Mouse (Mus musculus): Measurements from ENCODE around the gene Unc13d.

Unc13d gene

DNA sequence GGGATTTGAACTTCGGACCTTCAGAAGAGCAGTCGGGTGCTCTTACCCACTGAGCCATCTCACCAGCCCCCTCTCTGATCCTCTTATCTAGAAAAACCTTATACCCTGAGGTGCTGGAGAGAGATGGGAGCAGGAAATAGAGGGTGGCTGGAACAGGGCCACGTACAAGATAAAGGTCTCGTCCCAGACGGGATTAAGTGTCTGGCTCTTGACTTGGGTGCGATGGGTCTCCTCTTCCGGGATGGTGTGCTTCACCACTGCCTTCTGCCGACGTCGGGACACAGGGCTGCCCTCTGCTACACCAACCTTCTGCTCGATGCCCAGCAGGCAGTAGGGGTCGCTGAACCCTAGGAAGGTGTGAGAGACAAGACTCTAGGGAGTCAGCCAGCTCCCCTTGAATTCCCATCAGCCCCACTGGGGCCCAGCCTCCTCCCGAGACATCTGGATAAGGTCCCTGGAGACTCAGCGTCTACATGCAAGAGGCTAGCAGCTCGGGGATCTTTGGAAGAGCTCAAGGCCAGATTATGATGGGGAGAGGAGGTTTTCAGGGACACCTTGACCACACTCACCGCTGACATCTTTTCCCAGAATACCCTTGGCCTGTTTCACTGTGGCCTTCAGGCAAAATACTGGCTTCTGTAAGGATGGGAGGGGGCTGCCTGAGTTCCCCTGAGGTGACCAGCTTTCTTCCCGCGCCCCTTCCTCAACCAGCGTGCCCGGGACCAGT, 2.1 kb downstream of the Unc13d start:
- DNase-seq, result no peak

DNA sequence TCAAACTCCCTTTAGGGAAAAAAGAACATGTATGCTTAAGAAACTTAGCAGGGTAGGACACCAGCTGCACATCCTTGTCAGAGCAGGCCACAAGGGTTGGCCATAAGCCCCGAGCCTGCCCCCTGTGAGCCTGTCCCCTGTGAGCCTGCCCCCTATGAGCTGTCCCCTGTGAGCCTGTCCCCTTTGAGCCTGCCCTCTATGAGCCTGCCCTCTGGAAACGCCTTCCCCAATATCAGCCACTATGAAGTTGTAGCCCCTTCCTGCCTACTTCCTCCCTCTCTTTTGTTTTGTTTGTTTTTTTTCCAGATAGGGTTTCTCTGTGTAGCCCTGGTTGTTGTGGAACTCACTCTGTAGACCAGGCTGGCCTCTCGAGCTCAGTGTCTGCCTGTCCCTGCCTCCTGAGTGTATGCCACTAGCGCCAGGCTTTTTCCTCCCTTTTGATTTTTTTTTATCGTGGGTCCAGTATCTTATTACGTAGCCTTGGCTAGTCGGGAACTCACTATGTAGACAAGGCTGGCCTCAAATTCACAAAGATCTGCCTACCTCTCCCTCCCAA, 3.2 kb downstream of the Unc13d start:
- DNase-seq, result no peak

DNA sequence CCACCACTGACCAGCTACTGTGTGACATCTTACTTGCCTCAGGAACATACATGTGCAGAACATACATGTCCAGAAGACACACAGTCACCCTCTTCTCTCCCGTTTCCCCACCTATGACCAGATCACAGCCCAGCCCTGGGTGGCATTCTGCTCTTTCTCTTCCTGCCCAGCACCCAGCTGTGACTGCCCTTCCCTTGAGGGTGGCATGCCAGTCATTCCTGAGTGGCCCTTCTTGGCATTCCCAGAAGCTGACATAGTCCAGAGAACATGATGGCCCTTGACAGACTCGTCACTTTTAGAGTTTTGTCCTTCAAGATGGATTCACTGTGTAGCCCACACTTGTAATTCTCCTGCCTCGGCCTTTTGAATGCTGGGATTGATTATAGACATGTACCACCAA, 5.2 kb downstream of the Unc13d start:
- no peak for DNase-seq

DNA sequence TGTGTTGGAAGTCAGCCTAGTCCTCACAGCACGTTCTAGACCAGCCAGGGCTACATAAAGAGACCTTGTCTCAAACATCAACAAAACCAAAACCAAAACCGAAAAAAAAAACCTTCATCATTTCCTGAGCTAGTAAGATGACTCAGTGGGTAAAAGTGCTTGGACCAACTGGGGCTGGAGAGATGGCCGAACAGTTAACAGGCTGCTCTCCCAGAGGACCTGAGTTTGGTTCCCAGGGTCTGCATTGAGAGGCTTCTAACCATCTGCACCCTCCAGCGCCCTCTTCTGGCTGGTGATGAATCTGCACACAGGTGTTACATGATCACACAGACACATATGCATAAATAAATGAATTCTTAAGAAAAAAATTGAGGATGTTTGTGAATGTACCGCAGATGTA, 6.3 kb downstream of the Unc13d start:
- DNase-seq, result peak; percentile 54 to 55

DNA sequence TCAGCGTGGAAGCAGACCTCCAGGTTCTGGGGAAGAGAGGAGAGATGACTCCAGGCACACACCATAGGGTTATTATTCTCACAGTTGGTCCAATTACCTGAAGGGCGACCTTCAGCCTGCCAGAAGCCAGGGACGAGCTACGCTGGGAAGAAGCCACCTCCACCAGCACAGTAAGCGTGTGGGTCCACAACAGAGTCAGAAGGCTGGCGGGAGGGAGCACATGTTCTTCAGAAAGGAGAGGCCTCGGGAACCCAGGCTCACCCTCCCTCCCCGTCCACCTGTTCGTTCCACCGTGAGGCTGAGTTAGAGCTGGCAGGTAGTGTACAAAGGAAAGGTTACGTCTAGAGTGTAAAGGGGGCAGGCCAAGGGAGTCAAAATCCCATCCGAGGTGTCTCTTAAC, 12.4 kb downstream of the Unc13d start:
- DNase-seq, result no peak

DNA sequence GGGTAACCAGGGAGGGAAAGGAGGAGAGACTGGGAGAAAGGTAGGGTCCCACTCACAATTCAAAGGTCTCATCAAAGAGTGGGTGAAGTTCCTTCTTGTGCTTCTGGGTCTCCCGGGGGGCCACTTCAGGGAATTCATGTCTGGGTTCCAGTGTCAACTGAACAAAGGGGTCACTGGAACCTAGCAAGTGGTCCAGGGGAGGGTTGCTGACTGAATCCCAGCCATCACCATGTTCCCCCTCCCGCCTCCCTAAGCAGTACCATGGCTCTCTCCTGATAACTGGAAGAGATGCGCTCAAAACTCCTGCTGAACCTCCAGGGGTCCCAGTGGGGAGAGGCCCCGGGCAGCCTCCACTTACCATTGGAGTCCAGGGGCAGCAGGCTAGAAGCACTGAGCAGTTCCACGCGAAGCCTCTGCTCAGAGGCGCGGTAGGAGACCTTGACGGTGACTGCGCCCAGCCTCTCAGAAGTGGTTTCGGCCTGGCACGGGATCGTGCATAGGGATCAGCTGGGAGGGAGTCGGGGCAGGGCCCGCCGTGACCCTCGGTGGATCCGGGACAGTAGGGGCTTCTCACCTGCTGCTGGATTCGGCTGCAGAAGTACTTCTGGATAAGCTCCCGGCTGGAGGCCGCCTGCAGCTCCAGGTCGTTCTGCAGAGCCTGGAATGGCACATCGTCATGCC, 13.4 kb downstream of the Unc13d start:
- no peak for DNase-seq

DNA sequence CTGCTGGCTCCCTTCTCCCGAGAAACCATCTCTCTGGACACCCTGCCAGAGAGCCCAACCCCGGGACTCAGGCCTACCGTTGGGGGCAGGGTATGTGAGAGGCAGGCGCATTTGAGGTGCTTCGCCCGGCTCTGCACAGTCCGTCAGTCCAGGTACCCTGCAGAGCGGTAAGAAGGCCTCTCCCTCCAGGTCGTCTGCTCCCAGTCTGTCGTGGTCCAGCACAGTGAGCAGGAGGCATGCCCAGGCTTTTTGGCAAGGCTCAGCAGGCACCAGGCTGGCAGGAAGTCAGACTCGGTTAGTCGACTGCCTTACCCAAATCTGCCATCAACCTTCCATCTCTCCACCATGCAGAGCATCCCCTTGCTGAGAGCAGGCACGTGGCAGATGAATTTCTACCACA, 14.2 kb downstream of the Unc13d start:
- DNase-seq, result no peak

DNA sequence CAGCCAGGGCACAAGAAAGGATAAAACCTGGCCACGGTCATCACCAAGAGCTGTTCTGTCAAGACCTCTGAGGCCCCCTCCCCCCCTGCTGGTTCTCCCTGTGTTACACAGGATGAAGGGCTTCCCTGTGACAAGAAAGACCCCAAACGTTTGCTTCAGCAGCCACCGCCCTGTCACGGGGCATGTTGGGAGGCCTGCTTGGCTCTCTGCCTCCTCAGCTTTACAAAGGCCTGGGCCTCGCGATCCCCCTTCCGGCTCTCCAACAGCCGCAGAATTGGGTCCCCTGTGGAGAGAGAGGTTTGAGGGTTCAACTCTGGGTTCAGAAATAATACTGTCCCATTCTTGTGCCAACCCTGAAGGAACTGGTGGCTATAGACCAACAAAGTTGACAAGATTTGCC, 15.2 kb downstream of the Unc13d start:
- no peak for DNase-seq

DNA sequence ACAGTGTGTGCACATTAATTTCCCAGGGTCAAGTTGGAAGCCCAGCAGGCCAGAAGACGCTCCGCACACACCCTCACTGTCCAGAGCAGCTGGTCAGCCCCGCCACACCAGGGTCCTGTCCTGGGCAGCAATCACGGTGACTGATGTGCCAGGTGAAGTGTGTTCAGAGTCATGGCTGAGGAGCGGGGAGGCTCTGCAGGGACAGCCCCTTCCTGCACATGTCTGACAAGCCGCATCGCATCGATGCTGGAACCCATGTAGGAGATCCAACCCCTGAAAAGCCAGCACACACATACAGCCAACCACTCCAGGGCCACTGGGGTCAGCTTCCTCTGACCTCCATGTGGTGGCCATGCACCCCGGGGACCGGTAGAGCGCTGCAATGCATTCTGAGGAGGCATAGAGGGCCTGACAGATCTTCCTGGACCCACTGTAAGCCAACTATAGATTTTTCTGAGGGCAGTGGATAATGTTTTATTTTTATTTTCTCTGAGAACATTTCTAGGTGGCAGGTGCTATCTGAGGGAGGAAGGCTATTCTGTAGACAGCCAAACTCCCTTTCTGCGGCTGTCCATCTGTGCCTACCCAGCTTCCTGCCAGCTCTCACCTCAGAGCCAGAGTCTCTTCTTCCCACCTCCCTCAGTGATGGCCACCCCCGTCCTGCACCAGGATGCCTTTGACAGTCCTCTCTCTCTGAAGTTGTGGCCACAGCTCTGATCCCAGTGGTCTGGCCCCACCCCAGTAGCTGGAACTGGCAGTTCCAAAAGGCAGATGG, 15.9 kb downstream of the Unc13d start:
- no peak for DNase-seq

DNA sequence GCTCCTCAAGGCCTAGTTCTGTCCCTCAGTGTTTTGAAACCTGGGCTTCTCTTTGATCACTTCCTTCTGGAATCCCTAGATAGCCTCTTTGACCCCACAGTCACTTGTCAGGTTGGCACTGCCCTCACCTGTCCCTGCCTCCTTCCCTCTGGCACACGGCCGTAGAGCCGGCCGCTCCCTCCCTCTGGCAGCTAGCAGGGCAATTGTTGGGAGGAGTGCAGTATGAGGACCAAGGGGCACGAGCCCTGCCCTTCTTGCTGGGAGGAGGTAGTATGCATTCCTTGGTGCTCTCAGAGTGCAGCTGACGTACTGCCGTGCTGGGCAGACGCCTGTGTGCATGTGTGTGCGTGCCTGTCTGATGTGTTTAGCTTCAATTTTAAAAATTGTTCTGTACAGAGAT, 17.2 kb downstream of the Unc13d start:
- no peak for DNase-seq

DNA sequence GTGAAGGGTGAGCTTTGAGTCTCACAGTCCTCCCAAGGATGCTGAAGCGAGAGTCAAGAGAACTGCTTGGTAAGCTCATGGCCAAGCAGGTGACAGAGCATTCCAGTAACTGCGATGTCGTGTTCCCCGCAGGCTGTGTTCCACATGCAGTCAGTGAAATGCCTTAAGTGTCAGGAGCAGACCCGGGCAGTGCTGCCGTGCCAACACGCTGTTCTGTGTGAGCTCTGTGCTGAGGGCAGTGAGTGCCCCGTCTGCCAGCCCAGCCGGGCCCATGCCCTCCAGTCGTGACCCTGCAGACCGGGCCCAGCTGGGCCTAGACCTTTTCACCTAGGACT, 18.1 kb downstream of the Unc13d start:
- no peak for DNase-seq

DNA sequence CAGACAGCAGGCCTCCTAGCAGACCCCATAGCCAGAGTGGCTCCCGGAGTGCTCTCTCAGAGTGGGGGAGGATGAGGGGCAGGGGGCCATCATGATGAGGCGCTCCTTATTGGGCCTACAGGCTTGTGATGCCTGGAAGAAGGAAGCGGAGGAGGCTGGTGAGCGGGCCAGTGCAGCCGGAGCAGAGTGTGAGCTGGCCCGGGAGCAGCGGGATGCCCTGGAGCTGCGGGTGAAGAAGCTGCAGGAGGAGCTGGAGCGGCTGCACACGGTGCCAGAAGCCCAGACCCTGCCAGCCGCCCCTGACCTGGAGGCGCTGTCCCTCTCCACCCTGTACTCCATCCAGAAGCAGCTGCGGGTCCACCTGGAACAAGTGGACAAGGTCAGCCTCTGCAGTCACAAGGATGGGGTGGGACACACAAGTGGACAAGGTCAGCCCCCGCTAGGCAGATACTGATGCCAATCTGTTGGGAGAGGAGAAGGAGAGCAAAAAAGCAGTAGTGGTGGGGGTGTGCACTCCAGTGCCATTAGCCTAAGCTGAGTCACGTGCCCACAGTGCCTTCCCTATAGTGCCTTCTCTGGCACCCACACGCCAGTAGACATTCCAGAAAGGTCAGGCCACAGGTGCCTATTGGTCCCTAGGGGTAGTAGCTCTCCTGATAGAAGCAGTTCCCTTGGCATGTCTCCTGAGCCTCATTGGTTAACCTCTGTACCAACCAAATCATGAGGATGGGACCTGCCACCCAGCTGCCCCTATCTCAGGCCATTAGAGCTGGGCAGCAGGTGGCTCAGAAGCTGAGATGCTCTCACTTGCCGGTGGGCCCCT, 18.7 kb downstream of the Unc13d start:
- no peak for DNase-seq

DNA sequence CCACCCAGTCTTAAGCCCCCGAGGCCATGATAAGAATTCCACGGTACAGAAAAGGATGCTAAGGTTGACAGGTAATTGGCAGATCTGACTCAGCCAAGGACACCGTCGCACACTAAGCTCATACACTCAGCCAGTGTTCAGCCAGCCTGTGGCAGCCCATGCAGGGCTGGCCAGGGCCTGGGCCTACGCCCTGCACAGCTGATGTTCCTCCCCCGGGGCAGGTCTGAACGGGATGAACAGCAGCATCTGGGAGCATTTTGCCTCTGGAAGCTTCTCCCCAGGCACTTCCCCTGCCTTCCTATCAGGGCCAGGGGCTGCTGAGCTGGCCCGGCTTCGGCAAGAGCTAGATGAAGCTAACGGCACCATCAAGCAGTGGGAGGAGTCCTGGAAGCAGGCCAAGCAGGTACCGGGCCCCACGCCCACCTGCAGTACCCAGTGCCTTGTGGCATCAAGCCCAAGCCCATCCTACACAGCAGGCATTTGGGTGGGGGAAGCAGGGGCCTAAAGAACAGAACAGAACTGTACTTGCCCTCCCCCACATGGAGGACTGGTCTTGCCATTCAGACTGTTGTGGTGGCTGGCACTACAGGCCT, 19.6 kb downstream of the Unc13d start:
- peak in 1 of 2 experiments; percentile 38 for DNase-seq

DNA sequence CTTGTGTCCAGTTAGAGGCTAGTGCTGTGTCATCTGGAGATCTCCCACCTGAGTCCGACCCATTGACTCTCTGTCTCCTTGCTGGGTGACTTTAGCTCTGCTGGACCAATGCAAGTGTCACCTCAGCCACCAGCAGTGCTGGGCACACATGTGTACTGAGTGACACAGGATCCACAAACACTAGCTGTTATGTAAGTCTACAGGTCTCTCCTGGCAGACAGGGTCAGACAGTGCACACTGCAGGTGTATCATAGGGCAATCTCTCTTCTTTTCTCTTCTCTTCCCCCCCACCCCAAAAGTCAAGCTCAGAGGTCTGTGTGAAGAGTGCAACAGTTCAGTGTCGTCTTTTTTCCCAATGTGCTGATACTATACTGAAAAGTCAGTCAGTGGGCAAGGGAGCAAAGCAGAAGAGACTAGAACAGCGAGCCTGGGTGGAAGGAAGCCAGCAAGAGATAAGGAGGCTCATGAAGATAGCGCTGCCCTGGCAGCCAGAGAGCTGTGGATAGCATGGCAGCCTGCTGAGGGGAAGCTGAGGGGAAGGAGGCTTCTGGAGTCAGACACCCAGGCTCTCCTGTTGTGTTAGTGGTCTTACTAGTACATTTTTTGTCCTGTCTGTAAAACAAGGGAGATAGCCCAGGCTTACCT, 20.4 kb downstream of the Unc13d start:
- DNase-seq, result no peak

DNA sequence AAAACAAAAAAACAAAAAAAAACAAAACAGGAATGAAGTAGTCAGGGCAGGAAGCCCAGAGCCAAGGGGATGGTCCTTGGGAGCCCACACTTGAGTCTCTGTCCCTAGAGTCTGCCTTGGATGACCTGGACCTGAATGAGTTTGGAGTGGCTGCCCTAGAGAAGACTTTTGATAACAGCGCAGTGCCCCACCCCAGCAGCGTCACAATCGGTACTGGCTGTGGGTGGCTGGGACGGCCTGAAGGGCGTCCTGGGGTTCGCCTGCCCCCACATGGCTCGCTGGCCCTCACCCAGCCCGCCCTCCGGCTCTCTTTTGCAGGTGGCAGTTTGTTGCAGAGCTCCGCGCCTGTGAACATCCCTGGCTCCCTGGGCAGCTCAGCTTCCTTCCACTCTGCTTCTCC, 21.9 kb downstream of the Unc13d start:
- DNase-seq, result no peak

DNA sequence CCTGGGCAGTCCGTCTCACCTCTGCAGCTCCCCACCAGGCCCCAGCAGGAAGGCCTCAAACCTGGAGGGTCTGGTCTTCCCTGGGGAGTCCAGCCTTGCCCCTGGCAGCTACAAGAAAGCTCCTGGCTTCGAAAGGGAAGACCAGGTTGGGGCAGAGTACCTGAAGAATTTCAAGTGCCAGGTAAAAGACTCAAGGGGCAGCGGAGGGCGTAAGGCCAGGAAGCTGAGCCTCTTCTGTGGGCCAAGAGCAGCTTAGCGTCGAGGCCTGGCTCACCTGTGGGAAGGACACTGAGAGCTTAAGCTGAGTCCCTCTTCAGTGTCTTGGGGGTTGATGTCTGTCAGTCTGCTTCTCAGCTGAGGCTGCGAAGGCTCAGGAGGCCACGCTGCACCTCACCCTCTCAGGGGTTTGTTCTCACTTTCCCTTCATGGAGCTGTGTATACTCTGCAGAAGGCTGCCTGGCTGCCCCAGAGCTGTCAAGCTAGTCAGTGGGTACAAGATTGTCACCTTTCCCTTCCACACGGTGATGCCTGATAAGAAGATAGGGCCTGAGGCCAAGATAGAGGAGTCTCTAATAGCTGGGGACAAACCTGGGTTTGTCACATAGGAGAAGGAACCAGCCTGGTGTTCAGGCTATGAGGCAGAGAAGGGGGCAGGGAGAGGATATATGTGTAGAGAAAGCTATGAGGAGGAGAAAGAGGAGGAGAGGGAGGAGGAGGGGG, 24.1 kb downstream of the Unc13d start:
- no peak for DNase-seq

DNA sequence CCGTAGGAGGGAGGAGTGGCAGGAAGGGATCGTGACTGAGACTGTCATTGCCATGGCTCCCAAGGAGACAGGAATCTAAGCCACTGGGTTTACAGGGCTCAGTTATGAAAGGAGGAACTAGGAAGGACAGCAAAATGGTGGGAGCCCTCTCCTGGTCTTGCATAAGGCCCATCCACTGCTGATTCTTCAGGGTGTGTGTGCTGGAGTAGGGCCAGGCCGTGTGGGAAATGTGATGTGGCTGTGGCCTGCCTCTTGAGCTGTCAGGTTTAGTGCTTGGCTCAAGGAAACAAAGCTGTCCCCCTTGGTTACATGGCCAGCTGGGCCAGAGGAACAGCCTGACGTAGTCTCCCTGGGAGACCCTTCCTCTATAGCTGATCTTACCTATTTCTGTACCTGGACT, 27.6 kb downstream of the Unc13d start:
- DNase-seq, result no peak

DNA sequence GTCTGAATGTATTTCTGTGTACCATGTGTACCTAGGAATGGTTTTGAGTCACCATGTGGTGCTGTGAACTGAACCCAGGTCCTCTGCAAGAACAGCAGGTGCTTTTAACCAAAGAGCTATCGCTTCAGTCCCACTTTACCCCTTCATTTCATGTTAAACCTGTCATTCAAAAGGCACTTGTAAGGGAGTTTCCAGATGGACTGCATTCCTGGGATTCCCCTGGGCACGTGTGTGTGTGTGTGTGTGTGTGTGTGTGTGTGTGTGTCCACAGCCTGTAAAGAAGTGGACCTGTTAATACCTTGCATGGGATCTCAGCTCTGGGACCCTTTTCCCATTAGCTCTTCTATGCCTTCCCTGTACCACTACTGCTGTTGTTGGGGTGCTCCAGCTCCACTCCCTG, 28.2 kb downstream of the Unc13d start:
- DNase-seq, result no peak

DNA sequence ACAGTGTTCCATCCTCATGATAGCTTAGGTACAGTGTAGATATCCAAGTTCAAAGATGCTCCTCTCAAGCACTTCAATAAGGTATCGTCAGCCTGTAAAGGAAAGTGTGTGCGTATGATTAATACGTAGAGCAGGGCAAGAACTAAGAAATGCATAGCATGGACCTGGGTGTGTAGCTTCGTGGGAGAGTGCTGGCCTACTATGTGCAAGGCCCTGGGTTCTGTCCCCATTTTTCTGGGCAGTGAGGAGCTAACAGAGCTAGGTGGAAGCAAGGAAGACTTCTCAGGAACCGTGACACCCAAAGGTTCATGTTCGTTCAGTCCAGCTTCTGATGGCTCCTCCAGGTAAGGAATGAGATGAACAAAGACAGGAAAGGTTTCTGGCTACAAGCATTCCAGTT, 32.6 kb downstream of the Unc13d start:
- DNase-seq, result no peak

DNA sequence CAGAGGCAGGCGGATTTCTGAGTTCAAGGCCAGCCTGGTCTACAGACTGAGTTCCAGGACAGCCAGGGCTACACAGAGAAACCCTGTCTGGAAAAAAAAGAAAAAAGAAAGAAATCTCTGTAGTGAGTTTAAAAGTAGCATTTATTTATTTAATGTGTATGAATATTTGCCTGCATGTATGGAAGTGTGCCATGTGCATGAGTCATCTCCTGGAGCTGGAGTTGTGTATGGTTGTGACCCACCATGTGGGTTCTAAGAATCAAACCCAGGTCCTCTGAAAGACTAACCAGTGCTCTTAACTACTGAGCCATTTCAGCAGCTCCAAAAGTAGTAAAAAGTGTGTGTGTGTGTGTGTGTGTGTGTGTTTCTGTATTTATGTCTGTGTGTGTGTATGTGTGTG, 34.5 kb downstream of the Unc13d start:
- no peak for DNase-seq

All from kidney, postnatal 4 days (tissue).